Mouse (Mus musculus): ENCODE results near the gene Rbfox1. TPM values are rescaled to one million over a fixed set of nuclear protein-coding genes. Genes with fewer than 3 reads are reported as not detected.
A peak's percentile ranks its signal among the peaks of the same experiment; 100 is the strongest.

Rbfox1 gene
- 100 to 1,000 TPM; 381 to 430 TPM for total RNA-seq (2021)

- DNase-seq (ENCODE audit: extremely low spot score in 1 of 2, low spot score in 1 of 2) = peak; percentile 56 to 60
Observed at GRCm38 (mm10) chr16:5884746-5885689, at the start of gene Rbfox1. Rbfox1 (plus strand) TSS chr16:5885355.

- DNase-seq (ENCODE audit: extremely low spot score in 1 of 2, low spot score in 1 of 2) = no peak
Observed at GRCm38 (mm10) chr16:5836744-5837143, 48.4 kb upstream of the Rbfox1 start.

GRCm38 (mm10) chr16:5841167-5841566, 44.0 kb upstream of the Rbfox1 start:
- no peak for DNase-seq (ENCODE audit: extremely low spot score in 1 of 2, low spot score in 1 of 2)

GRCm38 (mm10) chr16:5845645-5846044, 39.5 kb upstream of the Rbfox1 start:
- DNase-seq (ENCODE audit: extremely low spot score in 1 of 2, low spot score in 1 of 2) = no peak

- no peak for DNase-seq (ENCODE audit: extremely low spot score in 1 of 2, low spot score in 1 of 2)
Observed at GRCm38 (mm10) chr16:5853055-5853454, 32.1 kb upstream of the Rbfox1 start.

GRCm38 (mm10) chr16:5864350-5864749, 20.8 kb upstream of the Rbfox1 start:
- DNase-seq (ENCODE audit: extremely low spot score in 1 of 2, low spot score in 1 of 2) = no peak

- no peak for DNase-seq (ENCODE audit: extremely low spot score in 1 of 2, low spot score in 1 of 2)
Observed at GRCm38 (mm10) chr16:5866966-5867365, 18.2 kb upstream of the Rbfox1 start.

- no peak for DNase-seq (ENCODE audit: extremely low spot score in 1 of 2, low spot score in 1 of 2)
Observed at GRCm38 (mm10) chr16:5870391-5870790, 14.8 kb upstream of the Rbfox1 start.

GRCm38 (mm10) chr16:5881820-5882219, 3.3 kb upstream of the Rbfox1 start:
- DNase-seq (ENCODE audit: extremely low spot score in 1 of 2, low spot score in 1 of 2) = peak in 1 of 2 experiments; percentile 75

GRCm38 (mm10) chr16:5885690-5886050, 515 bp downstream of the Rbfox1 start:
- no peak for DNase-seq (ENCODE audit: extremely low spot score in 1 of 2, low spot score in 1 of 2)

- no peak for DNase-seq (ENCODE audit: extremely low spot score in 1 of 2, low spot score in 1 of 2)
Observed at GRCm38 (mm10) chr16:5895564-5895963, 10.4 kb downstream of the Rbfox1 start.

GRCm38 (mm10) chr16:5898330-5898729, 13.2 kb downstream of the Rbfox1 start:
- no peak for DNase-seq (ENCODE audit: extremely low spot score in 1 of 2, low spot score in 1 of 2)

- no peak for DNase-seq (ENCODE audit: extremely low spot score in 1 of 2, low spot score in 1 of 2)
Observed at GRCm38 (mm10) chr16:5910742-5911141, 25.6 kb downstream of the Rbfox1 start.

GRCm38 (mm10) chr16:5911880-5912327, 26.7 kb downstream of the Rbfox1 start:
- DNase-seq (ENCODE audit: extremely low spot score in 1 of 2, low spot score in 1 of 2) = peak; percentile 45 to 49

GRCm38 (mm10) chr16:5917937-5918336, 32.8 kb downstream of the Rbfox1 start:
- DNase-seq (ENCODE audit: extremely low spot score in 1 of 2, low spot score in 1 of 2) = no peak

GRCm38 (mm10) chr16:5926986-5927385, 41.8 kb downstream of the Rbfox1 start:
- no peak for DNase-seq (ENCODE audit: extremely low spot score in 1 of 2, low spot score in 1 of 2)

- peak; percentile 84 to 98 for DNase-seq (ENCODE audit: extremely low spot score in 1 of 2, low spot score in 1 of 2)
Observed at GRCm38 (mm10) chr16:5931680-5932079, 46.5 kb downstream of the Rbfox1 start.

GRCm38 (mm10) chr16:5940016-5940415, 54.9 kb downstream of the Rbfox1 start:
- peak in 1 of 2 experiments; percentile 49 for DNase-seq (ENCODE audit: extremely low spot score in 1 of 2, low spot score in 1 of 2)

- no peak for DNase-seq (ENCODE audit: extremely low spot score in 1 of 2, low spot score in 1 of 2)
Observed at GRCm38 (mm10) chr16:5945682-5946081, 60.5 kb downstream of the Rbfox1 start.

- DNase-seq (ENCODE audit: extremely low spot score in 1 of 2, low spot score in 1 of 2) = no peak
Observed at GRCm38 (mm10) chr16:5953106-5953505, 68.0 kb downstream of the Rbfox1 start.

- DNase-seq (ENCODE audit: extremely low spot score in 1 of 2, low spot score in 1 of 2) = no peak
Observed at GRCm38 (mm10) chr16:5957418-5957817, 72.3 kb downstream of the Rbfox1 start.

GRCm38 (mm10) chr16:5961786-5962185, 76.6 kb downstream of the Rbfox1 start:
- DNase-seq (ENCODE audit: extremely low spot score in 1 of 2, low spot score in 1 of 2) = no peak
